Mouse (Mus musculus) ES-Bruce4 (cell line): Measurements from ENCODE around the gene Shroom2. TPM values are rescaled to one million over a fixed set of nuclear protein-coding genes. Genes with fewer than 3 reads are reported as not detected.
A peak's percentile ranks its signal among the peaks of the same experiment; 100 is the strongest.

Experiments
- H3K27ac ChIP-seq: 2 replicates; pipeline ENCODE4 v1.5.1; 2012; ENCODE audit warnings: low read length, inconsistent platforms; ENCODE audit not compliant: insufficient read depth
- H3K27me3 ChIP-seq: 2 replicates; pipeline ENCODE4 v1.6.1; 2012; ENCODE audit warnings: mild to moderate bottlenecking, low read length, inconsistent platforms; ENCODE audit not compliant: control insufficient read depth, poor library complexity, insufficient read depth, severe bottlenecking
- H3K36me3 ChIP-seq: 2 replicates; pipeline ENCODE4 v1.6.1; 2012; ENCODE audit warnings: inconsistent platforms, mild to moderate bottlenecking, low read length, moderate library complexity; ENCODE audit not compliant: control insufficient read depth, poor library complexity, insufficient read depth, severe bottlenecking
- H3K4me1 ChIP-seq: one replicate; pipeline ENCODE4 v1.8.1; 2011; ENCODE audit warnings: low read length; ENCODE audit not compliant: control insufficient read depth, insufficient read depth
- H3K4me3 ChIP-seq: 2 replicates; pipeline ENCODE4 v1.5.1; 2011; ENCODE audit warnings: low read depth, mild to moderate bottlenecking, low read length
- H3K9ac ChIP-seq: 2 replicates; pipeline ENCODE4 v1.6.1; 2012; ENCODE audit warnings: low read depth, mild to moderate bottlenecking, inconsistent platforms; ENCODE audit not compliant: poor library complexity, severe bottlenecking
- H3K9me3 ChIP-seq: replicated peaks from 2 replicates; pipeline ENCODE4 v1.6.1; 2012; ENCODE audit warnings: mild to moderate bottlenecking, low read length, inconsistent platforms; ENCODE audit not compliant: control insufficient read depth, poor library complexity, insufficient read depth, severe bottlenecking
- CTCF ChIP-seq: IDR thresholded peaks from one replicate; pipeline ENCODE4 v1.8.1; 2011; ENCODE audit warnings: low read depth, low read length
- EP300 ChIP-seq: IDR thresholded peaks from 2 replicates; pipeline ENCODE4 v1.6.1; 2011; ENCODE audit warnings: low read depth, low read length; ENCODE audit not compliant: insufficient read depth
- POLR2A ChIP-seq: IDR thresholded peaks from one replicate; pipeline ENCODE4 v1.8.1; 2011; ENCODE audit warnings: low read length; ENCODE audit not compliant: insufficient read depth
- polyA plus RNA-seq: library from polyadenylated mRNA; stranded (reverse); fragments of >200 nt; gene quantifications from 2 replicates; pipeline ENCODE4 v1.2.4, GENCODE M21; 2011; ENCODE audit warnings: low read depth; ENCODE audit not compliant: missing spikeins, insufficient read depth, insufficient read length

Shroom2 gene
- polyA plus RNA-seq, 1 experiment, result 35.6 TPM

- Histone ChIP-seq H3K36me3 (no peaks in the 10 kb centered on the region), H3K4me1 (peaks cover 3% of the 10 kb centered on the region), H3K27me3 (no peaks in the 10 kb centered on the region), H3K27ac (peak overlapping the region; percentile 97), H3K4me3 (no peak overlapping the region), H3K9ac (no peak overlapping the region), H3K9me3 (0 out of 2 replicates have a peak, but pooled peaks cover 1% of the 10 kb centered on the region)
- TF ChIP-seq POLR2A (no peak), CTCF (no peak), EP300 (no peak)
Measured at GRCm38 (mm10) chrX:152690788-152691291, 78.4 kb downstream of the Shroom2 start.

GRCm38 (mm10) chrX:152679190-152679814 lies 90.0 kb downstream of the Shroom2 start:
- Histone ChIP-seq H3K4me1 (no peaks in the 10 kb centered on the region), H3K9ac (no peak overlapping the region), H3K27me3 (no peaks in the 10 kb centered on the region), H3K9me3 (no peaks in the 10 kb centered on the region), H3K36me3 (no peaks in the 10 kb centered on the region), H3K4me3 (no peak overlapping the region), H3K27ac (no peak overlapping the region)
- TF ChIP-seq POLR2A (no peak), EP300 (no peak), CTCF (no peak)

GRCm38 (mm10) chrX:152676357-152676756 lies 92.9 kb downstream of the Shroom2 start:
- Histone ChIP-seq H3K9ac (no peak overlapping the region), H3K4me1 (no peaks in the 10 kb centered on the region), H3K27me3 (no peaks in the 10 kb centered on the region), H3K4me3 (no peak overlapping the region), H3K27ac (no peak overlapping the region), H3K36me3 (no peaks in the 10 kb centered on the region), H3K9me3 (no peaks in the 10 kb centered on the region)
- TF ChIP-seq CTCF, result no peak
- no peak for TF ChIP-seq POLR2A
- TF ChIP-seq EP300, result no peak

- H3K4me1 ChIP-seq, result no peaks in the 10 kb centered on the region
- H3K4me3 ChIP-seq, result no peak overlapping the region
- no peak overlapping the region for H3K27ac ChIP-seq
- no peaks in the 10 kb centered on the region for H3K27me3 ChIP-seq
- H3K9me3 ChIP-seq, result no peaks in the 10 kb centered on the region
- TF ChIP-seq CTCF (no peak), EP300 (no peak), POLR2A (no peak)
- H3K36me3 ChIP-seq, result no peaks in the 10 kb centered on the region
- H3K9ac ChIP-seq, result no peak overlapping the region
Measured at GRCm38 (mm10) chrX:152673431-152673830, 95.8 kb downstream of the Shroom2 start.

GRCm38 (mm10) chrX:152657363-152658036 lies 111.8 kb downstream of the Shroom2 start:
- no peaks in the 10 kb centered on the region for H3K27me3 ChIP-seq

GRCm38 (mm10) chrX:152656609-152656939 lies 112.7 kb downstream of the Shroom2 start:
- Histone ChIP-seq H3K4me3 (no peak overlapping the region), H3K27ac (no peak overlapping the region), H3K9me3 (no peaks in the 10 kb centered on the region), H3K27me3 (no peaks in the 10 kb centered on the region), H3K36me3 (peaks cover 5% of the 10 kb centered on the region; the same call in 1 of the 2 replicates), H3K4me1 (peaks cover 1% of the 10 kb centered on the region), H3K9ac (no peak overlapping the region)
- TF ChIP-seq EP300, result no peak
- TF ChIP-seq POLR2A, result no peak
- no peak for TF ChIP-seq CTCF

More at GRCm38 (mm10) chrX:152657363-152658036, 111.8 kb downstream of the Shroom2 start:
- H3K4me3 ChIP-seq, result no peak overlapping the region
- no peak for TF ChIP-seq CTCF
- no peak for TF ChIP-seq EP300
- TF ChIP-seq POLR2A, result no peak
- H3K9me3 ChIP-seq, result no peaks in the 10 kb centered on the region
- peaks cover 5% of the 10 kb centered on the region; the same call in 1 of the 2 replicates for H3K36me3 ChIP-seq
- no peak overlapping the region for H3K27ac ChIP-seq
- H3K4me1 ChIP-seq, result peaks cover 1% of the 10 kb centered on the region
- no peak overlapping the region for H3K9ac ChIP-seq
